Mouse (Mus musculus) liver, embryonic 13.5 days (tissue): ENCODE measurements around the gene Cul4a. TPM values are rescaled to one million over a fixed set of nuclear protein-coding genes. Genes with fewer than 3 reads are reported as not detected.
"Not testable (repeated sequence)": the region's sequence is repeated elsewhere in the genome, so short reads cannot be mapped to it uniquely, and the experiment has no call there.

Experiments
- ATAC-seq: fragments of 200-750 bp; cut with Nextera tagmentation; 2 replicates; pipeline ENCODE4 v1.8.0; 2017; ENCODE audit warnings: low read depth, mild to moderate bottlenecking, moderate number of reproducible peaks, moderate library complexity
- DNase-seq: peaks from one replicate; pipeline ENCODE4 v3.0.0; 2022
- H3K27ac ChIP-seq: fragments of 300-500 bp; sonication (generic); 2 replicates; pipeline ENCODE4 v1.5.1; 2015; ENCODE audit warnings: moderate library complexity, mild to moderate bottlenecking, inconsistent platforms
- H3K27me3 ChIP-seq: fragments of 300-500 bp; sonication (generic); 2 replicates; pipeline ENCODE4 v1.6.1; 2015; ENCODE audit warnings: mild to moderate bottlenecking, inconsistent platforms
- H3K36me3 ChIP-seq: fragments of 300-500 bp; sonication (generic); 2 replicates; pipeline ENCODE4 v1.6.1; 2015; ENCODE audit warnings: mild to moderate bottlenecking, inconsistent platforms
- H3K4me1 ChIP-seq: fragments of 300-500 bp; sonication (generic); replicated peaks from 2 replicates; pipeline ENCODE4 v1.6.1; 2015; ENCODE audit warnings: inconsistent platforms
- H3K4me2 ChIP-seq: fragments of 300-500 bp; sonication (generic); 2 replicates; pipeline ENCODE4 v1.6.1; 2015; ENCODE audit warnings: inconsistent platforms, mild to moderate bottlenecking, moderate library complexity
- H3K4me3 ChIP-seq: fragments of 300-500 bp; sonication (generic); replicated peaks from 2 replicates; pipeline ENCODE4 v1.5.1; 2015; ENCODE audit warnings: mild to moderate bottlenecking, inconsistent platforms
- H3K9ac ChIP-seq: fragments of 300-500 bp; sonication (generic); 2 replicates; pipeline ENCODE4 v1.6.1; 2015; ENCODE audit warnings: mild to moderate bottlenecking, inconsistent platforms
- H3K9me3 ChIP-seq: fragments of 300-500 bp; sonication (generic); replicated peaks from 2 replicates; pipeline ENCODE4 v1.6.1; 2016; ENCODE audit warnings: inconsistent platforms
- WGBS: fragments of 180-500 bp; shearing (Covaris S2); methylation state at CpG from one replicate; pipeline ENCODE4 v1.1.7; 2015; ENCODE audit not compliant: insufficient replicate concordance; 5-methylcytosine and 5-hydroxymethylcytosine counted together
- polyA plus RNA-seq: library from polyadenylated mRNA; unstranded; fragments of >200 nt; fragmentation: Nextera tagmentation; extraction: Ambion mirVana; gene quantifications from 2 replicates; pipeline ENCODE4 v1.2.1, GENCODE M21; 2015

Gene Cul4a
- polyA plus RNA-seq, 1 experiment from 2014 or later = 74.1 TPM

DNA sequence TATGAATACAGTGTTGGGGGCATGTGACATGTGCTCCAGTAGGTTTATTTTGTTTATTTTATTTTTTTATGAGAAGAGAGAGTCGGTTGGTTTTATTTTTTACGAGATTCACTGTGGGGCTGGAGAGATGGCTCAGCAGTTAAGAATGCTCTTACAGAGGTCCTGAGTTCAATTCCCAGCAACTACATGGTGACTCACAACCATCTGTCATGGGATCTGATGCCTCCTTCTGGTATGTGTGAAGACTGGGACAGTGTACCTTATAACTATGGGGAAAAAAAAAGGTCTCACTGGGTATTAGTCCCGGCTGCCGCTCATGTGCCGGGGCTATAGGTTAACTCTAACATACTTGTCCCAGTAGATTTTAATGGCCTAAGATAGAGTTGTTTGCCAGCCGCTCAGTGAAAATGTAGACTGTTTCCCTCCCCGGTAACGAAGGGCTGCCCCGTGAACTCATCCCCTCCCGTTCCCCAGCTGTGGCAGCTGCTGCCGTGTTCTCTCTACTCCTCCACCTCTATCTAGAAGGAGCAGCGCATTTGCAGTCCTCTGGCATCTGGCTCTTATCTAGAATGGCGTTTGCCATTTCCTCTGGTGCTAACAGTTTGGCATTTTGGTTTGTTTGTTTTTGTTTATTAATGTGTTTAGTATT is 2.7 kb downstream of the Cul4a start:
- DNase-seq (peak; percentile 75), ATAC-seq (peak; percentile 51)
- H3K27me3 ChIP-seq = no peaks in the 10 kb centered on the region
- peaks cover 16% of the 10 kb centered on the region for H3K36me3 ChIP-seq
- 32% methylated on average over 13 of the region's 13 CpGs for WGBS
- H3K27ac ChIP-seq = peak overlapping the region; percentile 96
- peak overlapping the region; percentile 80 for H3K4me2 ChIP-seq
- H3K4me1 ChIP-seq = peaks cover 75% of the 10 kb centered on the region
- peak overlapping the region; percentile 84 for H3K4me3 ChIP-seq
- no peaks in the 10 kb centered on the region for H3K9me3 ChIP-seq
- H3K9ac ChIP-seq = peak overlapping the region; percentile 99

DNA sequence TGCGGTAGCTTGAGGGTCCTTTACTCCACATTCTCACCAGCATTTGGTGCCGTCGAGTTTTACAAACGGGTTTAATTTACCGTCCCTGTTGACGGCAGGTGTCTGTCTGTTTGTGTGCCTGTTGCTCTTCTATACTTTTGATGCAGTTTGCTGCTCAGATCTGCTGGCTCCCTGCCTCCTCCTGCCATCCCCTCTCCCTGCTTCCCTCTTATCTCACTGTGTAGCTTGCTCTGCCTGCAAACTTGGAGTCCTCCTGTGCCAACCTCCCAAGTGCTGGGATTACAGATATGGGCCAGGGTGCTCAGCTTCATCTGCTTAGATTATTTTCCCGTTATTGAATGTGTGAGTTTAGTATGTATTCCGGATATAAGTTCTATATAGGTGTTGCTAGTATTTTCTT is 3.5 kb downstream of the Cul4a start:
- Histone ChIP-seq H3K27me3 (no peaks in the 10 kb centered on the region), H3K4me1 (peaks cover 66% of the 10 kb centered on the region), H3K4me3 (peak overlapping the region; percentile 84), H3K9ac (peak overlapping the region; percentile 99), H3K27ac (peak overlapping the region; percentile 96), H3K36me3 (peaks cover 24% of the 10 kb centered on the region), H3K9me3 (no peaks in the 10 kb centered on the region), H3K4me2 (peak overlapping the region; percentile 80)
- peak; percentile 54 for ATAC-seq
- WGBS = 44% methylated on average over 8 of the region's 8 CpGs
- DNase-seq = peak; percentile 70

DNA sequence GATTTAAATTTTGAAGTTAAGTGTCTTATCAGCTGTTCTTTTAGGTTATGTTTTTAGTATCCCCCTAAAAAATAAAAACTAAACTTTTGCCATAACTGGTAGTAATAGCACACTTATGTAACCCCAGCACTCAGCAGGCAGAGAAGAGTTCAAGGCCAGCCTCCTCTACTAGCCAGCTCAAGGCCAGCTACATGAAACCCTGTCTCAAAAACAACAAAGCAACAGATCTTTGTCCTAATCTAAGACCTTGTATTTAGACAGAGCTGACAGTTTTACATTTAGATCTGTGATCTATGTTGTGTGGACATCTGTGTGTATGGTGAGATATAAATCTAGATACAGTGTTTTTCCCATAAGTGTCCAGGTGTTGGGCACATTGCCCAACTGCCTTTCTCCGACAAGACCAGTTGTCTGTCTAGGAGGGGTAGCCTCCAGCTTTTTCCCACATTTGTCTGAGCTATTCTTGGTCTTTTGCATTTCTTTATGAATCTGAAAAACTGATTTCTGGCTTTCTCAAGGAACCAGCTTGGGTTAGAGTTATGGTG is 4.1 kb downstream of the Cul4a start:
- no peaks in the 10 kb centered on the region for H3K27me3 ChIP-seq
- H3K9me3 ChIP-seq = no peaks in the 10 kb centered on the region
- peak overlapping the region; percentile 96 for H3K27ac ChIP-seq
- H3K4me3 ChIP-seq = peak overlapping the region; percentile 84
- WGBS = 57% methylated on average over 1 of the region's 1 CpGs
- H3K9ac ChIP-seq = peak overlapping the region; percentile 51
- ATAC-seq (no peak), DNase-seq (no peak)
- H3K4me1 ChIP-seq = peaks cover 63% of the 10 kb centered on the region
- peak overlapping the region; percentile 80 for H3K4me2 ChIP-seq
- H3K36me3 ChIP-seq = peaks cover 28% of the 10 kb centered on the region

DNA sequence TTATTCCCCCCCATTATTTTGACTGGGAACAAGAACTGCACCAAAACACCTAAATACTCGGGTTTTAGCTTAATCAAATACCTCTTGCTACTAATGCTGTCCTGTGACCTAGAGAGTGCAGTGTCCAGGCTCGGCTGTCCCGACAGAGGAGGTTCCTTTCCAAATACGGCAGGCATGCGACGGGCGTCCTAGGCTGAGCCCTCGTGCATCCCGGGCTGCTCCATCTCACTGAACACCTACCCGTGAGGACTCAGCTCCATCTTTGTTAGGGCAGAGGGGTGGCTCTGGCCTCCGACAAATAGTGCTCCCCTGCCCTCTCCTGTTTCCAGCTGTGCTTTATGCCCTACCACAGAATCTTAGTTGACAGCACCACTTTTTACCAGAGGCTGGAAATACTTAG is 6.5 kb downstream of the Cul4a start:
- H3K36me3 ChIP-seq = peaks cover 41% of the 10 kb centered on the region

DNA sequence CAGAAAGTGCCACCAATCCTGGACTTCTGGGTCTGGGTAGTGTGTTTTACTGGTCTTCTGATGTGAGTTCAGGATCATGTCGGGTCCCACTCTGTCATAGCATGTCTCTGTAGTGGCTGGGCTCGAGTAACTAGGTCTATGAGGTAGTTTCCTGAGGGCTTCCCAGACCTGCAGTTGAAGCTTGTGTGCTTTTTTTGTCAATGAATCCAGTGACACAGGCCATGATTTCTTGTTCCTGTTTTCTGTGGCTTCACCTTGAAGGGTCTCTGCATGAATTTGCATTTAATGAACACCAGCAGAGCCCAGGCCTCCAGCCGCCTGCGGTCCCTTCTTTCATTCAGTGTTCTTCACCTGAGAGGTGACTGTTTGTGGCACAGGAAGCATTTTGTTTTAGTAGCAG is 7.8 kb downstream of the Cul4a start:
- ATAC-seq = no peak
- Histone ChIP-seq H3K27me3 (no peaks in the 10 kb centered on the region), H3K9me3 (no peaks in the 10 kb centered on the region), H3K4me1 (peaks cover 48% of the 10 kb centered on the region), H3K9ac (no peak overlapping the region), H3K4me3 (no peak overlapping the region), H3K4me2 (no peak overlapping the region), H3K36me3 (peaks cover 47% of the 10 kb centered on the region), H3K27ac (no peak overlapping the region)
- WGBS = 70% methylated on average over 4 of the region's 4 CpGs
- no peak for DNase-seq

More for the DNA sequence above, 6.5 kb downstream of the Cul4a start:
- no peak for ATAC-seq
- Histone ChIP-seq H3K9ac (no peak overlapping the region), H3K4me2 (no peak overlapping the region), H3K4me1 (peaks cover 58% of the 10 kb centered on the region), H3K27me3 (no peaks in the 10 kb centered on the region), H3K9me3 (no peaks in the 10 kb centered on the region), H3K27ac (no peak overlapping the region), H3K4me3 (no peak overlapping the region)
- 80% methylated on average over 11 of the region's 11 CpGs for WGBS
- DNase-seq = no peak

DNA sequence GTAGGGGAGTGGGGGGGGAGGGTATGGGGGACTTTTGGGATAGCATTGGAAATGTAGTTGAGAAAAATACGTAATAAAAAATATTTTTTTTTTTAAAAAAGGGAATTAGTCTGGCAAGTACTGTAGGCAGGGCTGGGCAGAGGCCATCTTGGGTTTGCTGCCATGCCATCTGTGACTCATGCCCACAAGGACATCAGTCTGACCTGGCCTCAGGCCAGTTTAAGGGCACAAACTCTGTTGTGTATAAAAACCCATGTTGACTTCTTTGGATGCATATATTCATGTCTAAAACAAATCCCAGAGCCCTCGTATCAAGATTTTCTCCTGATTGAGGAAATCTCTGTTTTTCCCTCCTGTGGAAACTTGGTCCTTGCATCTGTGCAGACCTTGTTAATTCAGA is 11.7 kb downstream of the Cul4a start:
- no peaks in the 10 kb centered on the region for H3K27me3 ChIP-seq
- 82% methylated on average over 2 of the region's 2 CpGs for WGBS
- H3K4me1 ChIP-seq = peaks cover 47% of the 10 kb centered on the region
- H3K4me2 ChIP-seq = no peak overlapping the region
- DNase-seq = no peak
- H3K27ac ChIP-seq = no peak overlapping the region
- H3K36me3 ChIP-seq = peaks cover 73% of the 10 kb centered on the region
- H3K4me3 ChIP-seq = no peak overlapping the region
- no peaks in the 10 kb centered on the region for H3K9me3 ChIP-seq
- no peak overlapping the region for H3K9ac ChIP-seq
- no peak for ATAC-seq

DNA sequence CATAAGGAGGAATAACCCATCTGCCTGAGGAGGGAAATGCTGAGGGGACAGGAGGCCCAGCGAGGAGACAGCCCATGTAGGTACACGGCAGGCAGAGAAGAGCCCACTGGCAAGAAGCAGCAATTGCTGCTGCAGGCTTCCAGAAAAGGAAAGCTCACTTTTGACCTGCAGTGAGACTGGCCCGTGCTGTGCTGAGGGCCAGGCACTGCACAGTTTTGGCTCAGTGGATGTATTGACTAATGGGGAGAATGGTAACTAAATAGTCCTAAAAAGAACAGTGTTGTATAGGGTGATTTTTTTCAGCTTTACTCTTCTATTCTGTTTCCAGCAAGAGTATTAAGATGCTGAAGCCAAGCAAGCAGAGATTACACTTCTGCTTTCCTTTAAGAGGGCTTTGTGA is 13.1 kb downstream of the Cul4a start:
- DNase-seq = no peak
- Histone ChIP-seq H3K27ac (0 out of 2 replicates have a peak overlapping the region, but pooled peaks have one; percentile 13), H3K27me3 (no peaks in the 10 kb centered on the region), H3K4me1 (peaks cover 56% of the 10 kb centered on the region), H3K9me3 (no peaks in the 10 kb centered on the region), H3K4me2 (no peak overlapping the region), H3K4me3 (no peak overlapping the region), H3K36me3 (peaks cover 78% of the 10 kb centered on the region), H3K9ac (no peak overlapping the region)
- no peak for ATAC-seq
- 82% methylated on average over 3 of the region's 3 CpGs for WGBS

DNA sequence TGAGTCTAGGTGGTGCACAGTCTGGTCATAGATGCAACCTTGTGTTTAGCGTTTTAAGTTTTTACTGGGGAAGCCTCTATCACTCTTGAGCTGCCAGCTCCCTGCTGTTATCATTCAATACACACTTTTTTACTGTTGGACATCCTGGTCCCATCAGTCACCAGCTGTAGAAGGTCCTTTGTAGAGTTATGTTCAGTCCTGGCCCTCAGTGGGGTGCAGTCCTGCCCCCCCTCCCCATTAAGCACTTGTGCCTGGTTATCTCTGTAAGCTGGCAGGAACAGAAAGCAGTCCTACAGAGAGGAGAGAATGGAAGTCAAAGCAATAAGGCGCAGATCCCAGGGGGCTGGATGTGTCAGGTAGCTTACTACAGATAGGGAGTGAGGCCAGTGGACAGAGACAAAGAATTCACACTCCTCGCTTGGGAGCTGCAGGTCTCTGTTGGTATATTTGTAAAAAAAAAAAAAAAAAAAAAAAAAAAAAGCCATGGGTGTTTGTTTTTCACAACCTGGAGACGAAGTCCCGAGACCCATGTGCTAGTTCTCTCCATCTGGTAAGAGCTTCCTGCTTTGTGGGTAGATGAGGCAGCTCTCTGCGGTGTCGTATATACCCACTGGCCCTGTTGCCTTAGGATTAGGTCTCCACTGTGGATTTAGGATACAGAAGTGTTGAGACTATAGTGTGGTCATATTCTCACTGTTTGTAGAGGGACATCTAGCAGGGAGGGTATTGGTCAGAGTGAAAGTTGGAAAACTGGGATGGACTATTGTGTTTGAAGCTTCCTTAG is 15.7 kb downstream of the Cul4a start:
- no peaks in the 10 kb centered on the region for H3K27me3 ChIP-seq
- peaks cover 57% of the 10 kb centered on the region for H3K4me1 ChIP-seq
- 27% methylated on average over 7 of the region's 7 CpGs for WGBS
- H3K27ac ChIP-seq = peak overlapping the region; percentile 86
- H3K4me3 ChIP-seq = no peak overlapping the region
- H3K4me2 ChIP-seq = peak overlapping the region; percentile 33
- ATAC-seq (peak; percentile 83), DNase-seq (peak; percentile 56)
- H3K9me3 ChIP-seq = no peaks in the 10 kb centered on the region
- H3K9ac ChIP-seq = peak overlapping the region; percentile 61
- peaks cover 83% of the 10 kb centered on the region for H3K36me3 ChIP-seq

DNA sequence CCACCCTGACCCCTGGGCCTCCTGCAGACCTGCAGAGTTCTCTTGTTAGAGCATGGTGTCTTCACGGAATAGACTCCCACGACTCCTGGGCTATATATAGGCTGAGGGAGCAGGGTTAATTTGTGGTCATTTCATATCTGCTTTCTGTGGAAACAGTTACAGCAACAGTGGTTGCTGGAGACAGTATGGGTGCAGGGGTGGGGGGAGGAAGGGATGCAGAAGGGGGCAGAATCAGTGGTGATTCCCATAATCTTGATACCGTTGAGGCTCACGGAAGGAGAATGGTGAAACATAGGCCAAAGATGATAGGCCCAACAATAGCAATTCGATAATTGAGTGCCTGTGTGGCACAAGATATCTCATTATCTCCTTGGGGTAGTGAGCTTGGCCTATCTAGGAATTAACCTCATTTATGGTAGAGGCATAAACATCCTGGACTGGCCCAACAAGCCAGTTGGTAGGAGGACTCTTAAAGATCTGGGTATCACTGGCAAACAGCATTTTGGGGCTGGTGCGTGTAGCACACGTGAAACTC is 17.5 kb downstream of the Cul4a start:
- Histone ChIP-seq H3K4me3 (no peak overlapping the region), H3K9ac (peak overlapping the region; percentile 61; the same call in 1 of the 2 replicates), H3K36me3 (peaks cover 92% of the 10 kb centered on the region), H3K4me2 (peak overlapping the region; percentile 13; the same call in 1 of the 2 replicates), H3K4me1 (peaks cover 57% of the 10 kb centered on the region), H3K9me3 (no peaks in the 10 kb centered on the region), H3K27ac (peak overlapping the region; percentile 86), H3K27me3 (no peaks in the 10 kb centered on the region)
- 25% methylated on average over 7 of the region's 7 CpGs for WGBS
- DNase-seq (peak; percentile 34), ATAC-seq (peak; percentile 71)

DNA sequence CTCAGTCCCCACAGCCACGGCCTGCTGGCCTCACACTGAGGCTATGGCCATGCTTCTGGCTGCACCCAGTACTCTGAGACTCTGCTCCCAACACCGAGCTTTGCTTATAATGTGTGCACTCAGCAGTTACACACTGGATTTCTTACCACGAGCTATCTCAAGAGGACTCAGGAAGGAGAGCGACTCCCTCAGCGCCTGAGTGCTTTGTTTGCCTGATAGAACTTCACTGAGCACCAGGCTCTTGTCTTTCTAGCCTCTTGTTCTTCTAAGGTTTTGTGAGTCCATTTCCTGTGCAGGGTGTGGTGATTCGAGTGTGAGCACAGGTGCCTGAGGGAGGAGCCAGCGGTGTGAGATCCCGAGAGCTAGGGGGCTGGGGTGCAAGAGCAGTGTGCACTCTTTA is 19.5 kb downstream of the Cul4a start:
- DNase-seq = no peak
- peaks cover 92% of the 10 kb centered on the region for H3K36me3 ChIP-seq
- no peak overlapping the region for H3K9ac ChIP-seq
- H3K27ac ChIP-seq = no peak overlapping the region
- H3K4me3 ChIP-seq = no peak overlapping the region
- H3K4me2 ChIP-seq = no peak overlapping the region
- no peaks in the 10 kb centered on the region for H3K27me3 ChIP-seq
- WGBS = 81% methylated on average over 8 of the region's 8 CpGs
- H3K9me3 ChIP-seq = no peaks in the 10 kb centered on the region
- no peak for ATAC-seq
- peaks cover 40% of the 10 kb centered on the region for H3K4me1 ChIP-seq

DNA sequence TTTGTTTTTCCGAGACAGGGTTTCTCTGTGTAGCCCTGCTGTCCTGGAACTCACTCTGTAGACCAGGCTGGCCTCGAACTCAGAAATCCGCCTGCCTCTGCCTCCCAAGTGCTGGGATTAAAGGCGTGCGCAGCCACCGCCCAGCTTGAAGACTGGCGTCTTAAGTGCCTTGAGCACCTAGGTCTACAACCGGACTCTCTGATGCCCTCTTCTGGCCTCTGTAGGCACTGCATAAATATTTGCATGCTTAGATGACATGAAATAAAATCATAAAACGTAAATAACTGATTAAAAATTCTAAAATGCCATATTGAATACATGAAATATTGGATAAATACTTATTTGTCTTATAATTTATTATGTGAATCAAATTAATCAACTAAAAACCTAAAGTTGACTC is 26.8 kb downstream of the Cul4a start:
- 52% methylated on average over 9 of the region's 9 CpGs for WGBS
- H3K4me2 ChIP-seq, H3K9ac ChIP-seq, H3K27ac ChIP-seq, H3K4me1 ChIP-seq, H3K9me3 ChIP-seq, H3K27me3 ChIP-seq, H3K4me3 ChIP-seq: not testable (repeated sequence)
- ATAC-seq = peak; percentile 54; the same call in 1 of the 2 replicates
- DNase-seq = peak; percentile 45
- H3K36me3 ChIP-seq = peaks cover 99% of the 10 kb centered on the region
